Mouse (Mus musculus) MEL (cell line): ENCODE measurements around the gene Tril. TPM values are rescaled to one million over a fixed set of nuclear protein-coding genes. Genes with fewer than 3 reads are reported as not detected.

Experiments
- DNase-seq: peaks from one replicate; pipeline ENCODE4 v3.0.0; 2011; ENCODE audit warnings: low read depth, low spot score
- H3K27ac ChIP-seq: 2 replicates; pipeline ENCODE4 v1.5.1; 2012; ENCODE audit warnings: low read depth, mild to moderate bottlenecking, control low read depth, low read length, moderate library complexity; ENCODE audit not compliant: control insufficient read depth
- H3K27me3 ChIP-seq, 2 experiments: fragments of 150-350 bp in 1 of 2; sonication (generic) in 1 of 2; 2 replicates each; pipeline ENCODE4 v1.6.1; 2012; ENCODE audit warnings: low read length in 2 of 2, mild to moderate bottlenecking in 2 of 2, improper control_type of control experiment in 1 of 2, moderate library complexity in 1 of 2; ENCODE audit not compliant: insufficient read depth in 2 of 2, control insufficient read depth in 1 of 2
- H3K36me3 ChIP-seq, 2 experiments: 2 replicates each; pipeline ENCODE4 v1.6.1; 2012 to 2014; ENCODE audit warnings: low read length in 2 of 2, improper control_type of control experiment in 1 of 2, inconsistent platforms in 1 of 2, mild to moderate bottlenecking in 1 of 2; ENCODE audit not compliant: insufficient read depth in 2 of 2, control insufficient read depth in 1 of 2
- H3K4me1 ChIP-seq, 2 experiments: fragments of 150-350 bp in 1 of 2; sonication (generic) in 1 of 2; 2 replicates each; pipeline ENCODE4 v1.6.1; 2012; ENCODE audit warnings: low read length in 2 of 2, improper control_type of control experiment in 1 of 2, mild to moderate bottlenecking in 1 of 2; ENCODE audit not compliant: insufficient read depth in 2 of 2, control insufficient read depth in 1 of 2
- H3K4me3 ChIP-seq, 2 experiments: fragments of 150-350 bp in 1 of 2; sonication (generic) in 1 of 2; 2 replicates each; pipeline ENCODE4 v1.5.1; 2012; ENCODE audit warnings: low read depth in 2 of 2, low read length in 2 of 2, mild to moderate bottlenecking in 2 of 2, moderate library complexity in 2 of 2, control low read depth in 1 of 2, improper control_type of control experiment in 1 of 2; ENCODE audit not compliant: control insufficient read depth in 1 of 2, insufficient read depth in 1 of 2
- H3K79me2 ChIP-seq: 2 replicates; pipeline ENCODE4 v1.6.1; 2012; ENCODE audit warnings: mild to moderate bottlenecking, low read length, moderate library complexity; ENCODE audit not compliant: control insufficient read depth, poor library complexity, insufficient read depth
- H3K9ac ChIP-seq: 2 replicates; pipeline ENCODE4 v1.6.1; 2012; ENCODE audit warnings: low read depth, mild to moderate bottlenecking, control low read depth, low read length, moderate library complexity; ENCODE audit not compliant: control insufficient read depth, poor library complexity, severe bottlenecking
- H3K9me3 ChIP-seq: fragments of 150-350 bp; sonication (generic); replicated peaks from 2 replicates; pipeline ENCODE4 v1.6.1; 2012; ENCODE audit warnings: mild to moderate bottlenecking, low read length, improper control_type of control experiment, moderate library complexity; ENCODE audit not compliant: insufficient read depth
- BHLHE40 ChIP-seq: IDR thresholded peaks from 2 replicates; pipeline ENCODE4 v1.6.1; 2012; ENCODE audit warnings: low read depth, mild to moderate bottlenecking, inconsistent platforms, low read length, improper control_type of control experiment, borderline replicate concordance
- CHD1 ChIP-seq: IDR thresholded peaks from 2 replicates; pipeline ENCODE4 v1.6.1; 2012; ENCODE audit warnings: low read depth, mild to moderate bottlenecking, inconsistent platforms, low read length, improper control_type of control experiment
- CTCF ChIP-seq, 3 experiments: IDR thresholded peaks in 2 of 3; conservative IDR thresholded peaks in 1 of 3; 2 replicates each; pipeline ENCODE4 v1.5.1; 2011 to 2012; ENCODE audit warnings: low read length in 3 of 3, low read depth in 2 of 3, mild to moderate bottlenecking in 2 of 3, improper control_type of control experiment in 1 of 3, inconsistent platforms in 1 of 3, mixed read lengths in 1 of 3, moderate library complexity in 1 of 3; ENCODE audit not compliant: control insufficient read depth in 1 of 3, insufficient read depth in 1 of 3, poor library complexity in 1 of 3, severe bottlenecking in 1 of 3
- E2F4 ChIP-seq: IDR thresholded peaks from 2 replicates; pipeline ENCODE4 v1.6.1; 2011; ENCODE audit warnings: low read depth, low read length, improper control_type of control experiment, borderline replicate concordance
- EP300 ChIP-seq, 2 experiments: IDR thresholded peaks; 2 replicates each; pipeline ENCODE4 v1.6.1; 2011; ENCODE audit warnings: improper control_type of control experiment in 2 of 2, low read length in 2 of 2, low read depth in 1 of 2, mild to moderate bottlenecking in 1 of 2
- HCFC1 ChIP-seq: IDR thresholded peaks from 2 replicates; pipeline ENCODE4 v1.6.1; 2012; ENCODE audit warnings: low read depth, mild to moderate bottlenecking, inconsistent platforms, low read length, improper control_type of control experiment, moderate library complexity
- JUND ChIP-seq: IDR thresholded peaks from 2 replicates; pipeline ENCODE4 v1.6.1; 2011; ENCODE audit warnings: low read depth, mild to moderate bottlenecking, improper control_type of control experiment, low read length
- KAT2A ChIP-seq: conservative IDR thresholded peaks from 2 replicates; pipeline ENCODE4 v1.6.1; 2012; ENCODE audit warnings: low read depth, low read length, improper control_type of control experiment, inconsistent platforms
- MAFK ChIP-seq: IDR thresholded peaks from 2 replicates; pipeline ENCODE4 v1.6.1; 2011; ENCODE audit warnings: low read depth, mild to moderate bottlenecking, low read length, improper control_type of control experiment, borderline replicate concordance
- MEF2A ChIP-seq: IDR thresholded peaks from 2 replicates; pipeline ENCODE4 v1.6.1; 2014; ENCODE audit warnings: low read depth, mild to moderate bottlenecking, inconsistent platforms, low read length, improper control_type of control experiment; ENCODE audit not compliant: poor library complexity, insufficient replicate concordance, severe bottlenecking; ENCODE audit errors: extremely low read depth
- MYB ChIP-seq: IDR thresholded peaks from 2 replicates; pipeline ENCODE4 v1.6.1; 2011; ENCODE audit warnings: mild to moderate bottlenecking, low read depth, low read length, improper control_type of control experiment
- POLR2AphosphoS2 ChIP-seq: IDR thresholded peaks from 2 replicates; pipeline ENCODE4 v1.6.1; 2011; ENCODE audit warnings: low read length, improper control_type of control experiment
- RAD21 ChIP-seq: IDR thresholded peaks from 2 replicates; pipeline ENCODE4 v1.6.1; 2011; ENCODE audit warnings: mild to moderate bottlenecking, low read depth, low read length, improper control_type of control experiment
- RCOR1 ChIP-seq: IDR thresholded peaks from 2 replicates; pipeline ENCODE4 v1.6.1; 2012; ENCODE audit warnings: low read depth, mild to moderate bottlenecking, inconsistent platforms, low read length, improper control_type of control experiment
- SIN3A ChIP-seq: IDR thresholded peaks from 2 replicates; pipeline ENCODE4 v1.6.1; 2012; ENCODE audit warnings: low read length, improper control_type of control experiment, inconsistent platforms
- SMC3 ChIP-seq: IDR thresholded peaks from 2 replicates; pipeline ENCODE4 v1.6.1; 2011; ENCODE audit warnings: low read depth, low read length, improper control_type of control experiment
- TAL1 ChIP-seq: IDR thresholded peaks from 2 replicates; pipeline ENCODE4 v1.6.1; 2012; ENCODE audit warnings: mild to moderate bottlenecking, inconsistent platforms, low read length, moderate library complexity, mixed read lengths
- ZC3H11A ChIP-seq: IDR thresholded peaks from 2 replicates; pipeline ENCODE4 v1.6.1; 2012; ENCODE audit warnings: low read depth, mild to moderate bottlenecking, inconsistent platforms, low read length, improper control_type of control experiment
- ZMIZ1 ChIP-seq: IDR thresholded peaks from 2 replicates; pipeline ENCODE4 v1.6.1; 2012; ENCODE audit warnings: low read depth, mild to moderate bottlenecking, inconsistent platforms, low read length, improper control_type of control experiment, moderate library complexity
- ZNF384 ChIP-seq: IDR thresholded peaks from 2 replicates; pipeline ENCODE4 v1.6.1; 2012; ENCODE audit warnings: low read depth, mild to moderate bottlenecking, inconsistent platforms, low read length, improper control_type of control experiment
- polyA plus RNA-seq, 2 experiments: library from polyadenylated mRNA; stranded (reverse) in 1 of 2; unstranded in 1 of 2; fragments of >175 nt in 1 of 2; fragments of >200 nt in 1 of 2; gene quantifications; 2 replicates each; pipeline versions ENCODE4 v1.2.1 to v1.2.4; 2012; ENCODE audit warnings: low replicate concordance in 2 of 2, low read depth in 1 of 2; ENCODE audit not compliant: insufficient read length in 2 of 2, insufficient read depth in 1 of 2, missing spikeins in 1 of 2
- total RNA-seq: library from RNA; depleted of rRNA; stranded (reverse); fragments of 300-350 nt; gene quantifications from 2 replicates; pipeline ENCODE4 v1.2.3, GENCODE M21; 2012

Gene Tril
- total and polyA plus RNA-seq, 3 experiments, result not detected

DNA sequence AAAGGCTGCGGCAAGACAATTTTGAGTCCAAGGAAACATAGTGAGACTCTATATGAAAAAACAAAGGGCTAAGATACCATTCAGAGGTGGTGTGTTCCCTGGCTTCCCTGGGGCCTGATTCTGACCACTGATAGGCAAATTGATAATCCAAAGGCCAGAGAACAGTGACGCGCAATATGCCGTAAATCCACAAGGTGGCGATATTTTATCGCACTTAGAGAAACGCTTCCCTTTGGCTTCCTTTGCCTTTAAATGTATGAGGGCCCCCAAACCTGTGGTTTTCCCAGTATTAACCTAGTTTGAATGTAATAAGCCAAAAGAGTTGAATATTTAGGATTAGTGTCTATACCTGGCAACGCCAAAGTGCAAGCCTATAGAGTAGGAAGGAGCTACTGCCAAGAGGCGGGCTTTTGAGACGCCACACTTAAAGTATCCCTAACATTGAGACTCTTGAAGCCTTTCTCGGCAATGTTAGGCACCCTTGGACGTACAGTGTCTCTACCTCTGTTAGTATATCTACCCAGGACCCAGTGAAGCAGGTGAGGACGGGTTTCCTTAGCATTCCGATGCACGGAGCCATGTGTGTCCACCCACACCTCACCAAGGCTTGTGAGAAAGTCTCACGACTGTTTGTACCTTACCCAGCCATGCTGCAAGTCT lies 37.6 kb downstream of the Tril start:
- TF ChIP-seq BHLHE40, result no peak
- TF ChIP-seq SMC3, result peak; percentile 42
- peak; percentile 50 for TF ChIP-seq RAD21
- no peak for TF ChIP-seq MEF2A
- peak; percentile 38 to 62 (median 49) for TF ChIP-seq CTCF (IDR thresholded peaks at IDR 0.05 in 2 of 3, conservative IDR thresholded peaks at IDR 0.05 in 1 of 3; ENCODE audit: control insufficient read depth in 1 of 3, insufficient read depth in 1 of 3, low read depth in 2 of 3, low read length in 3 of 3, poor library complexity in 1 of 3, severe bottlenecking in 1 of 3)
- no peak for TF ChIP-seq EP300 (IDR thresholded peaks at IDR 0.05; ENCODE audit: low read depth in 1 of 2, low read length in 2 of 2)
- 0 out of 2 replicates have a peak, but pooled peaks have one; percentile 3 for TF ChIP-seq ZC3H11A
- H3K27me3 ChIP-seq, result no peaks in the 10 kb centered on the region
- H3K4me3 ChIP-seq, result no peak overlapping the region
- no peak overlapping the region for H3K27ac ChIP-seq
- H3K9ac ChIP-seq, result no peak overlapping the region
- H3K9me3 ChIP-seq, result no peaks in the 10 kb centered on the region
- no peaks in the 10 kb centered on the region for H3K36me3 ChIP-seq
- peak; percentile 9 for DNase-seq
- no peaks in the 10 kb centered on the region for H3K79me2 ChIP-seq
- H3K4me1 ChIP-seq, result no peaks in the 10 kb centered on the region

DNA sequence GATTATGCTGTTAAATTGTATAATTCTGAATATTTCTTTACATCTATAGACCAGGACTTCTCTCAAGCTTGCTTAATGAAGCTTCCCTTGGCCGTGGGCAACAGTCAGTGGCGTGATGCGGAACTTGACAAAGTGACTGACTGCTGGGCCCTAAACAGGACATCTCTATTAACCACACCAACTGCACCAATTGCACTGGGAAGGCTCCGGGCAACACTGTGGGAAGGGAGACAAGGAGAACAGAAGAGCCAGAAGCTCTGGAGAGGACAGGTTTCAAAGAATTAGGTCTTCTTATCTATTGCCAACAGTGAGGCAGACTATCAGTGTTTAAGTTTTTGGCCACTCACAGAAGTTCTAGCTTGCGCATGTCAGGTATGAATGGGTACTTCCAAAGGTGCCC lies 38.4 kb downstream of the Tril start:
- no peaks in the 10 kb centered on the region for H3K36me3 ChIP-seq
- H3K4me1 ChIP-seq, result no peaks in the 10 kb centered on the region
- no peaks in the 10 kb centered on the region for H3K9me3 ChIP-seq
- H3K4me3 ChIP-seq, result no peak overlapping the region
- no peak for DNase-seq
- no peaks in the 10 kb centered on the region for H3K79me2 ChIP-seq
- no peak overlapping the region for H3K9ac ChIP-seq
- H3K27me3 ChIP-seq, result no peaks in the 10 kb centered on the region
- TF ChIP-seq JUND, result no peak
- TF ChIP-seq ZC3H11A, result no peak
- no peak for TF ChIP-seq E2F4
- no peak for TF ChIP-seq RCOR1
- TF ChIP-seq KAT2A, result no peak
- TF ChIP-seq MAFK, result no peak
- no peak for TF ChIP-seq MYB
- no peak for TF ChIP-seq BHLHE40
- no peak overlapping the region for H3K27ac ChIP-seq

DNA sequence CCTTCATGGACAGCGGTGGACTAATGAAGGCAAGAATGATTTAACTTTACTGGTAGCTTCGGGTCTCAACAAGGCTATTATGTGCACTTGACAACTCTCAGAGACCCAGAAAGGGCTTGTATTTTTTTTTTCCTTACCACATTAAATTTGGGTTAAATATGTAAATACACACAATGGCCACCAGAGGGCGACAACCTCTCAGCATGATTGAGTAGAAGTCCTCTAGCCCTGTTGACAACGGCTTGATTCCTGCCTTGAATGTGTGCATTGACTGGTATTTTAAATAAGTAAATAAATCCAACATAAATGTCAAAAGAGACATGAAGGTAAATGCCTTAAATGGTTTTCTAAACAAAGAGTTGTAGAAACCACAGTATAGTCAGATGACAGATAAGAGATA lies 39.5 kb downstream of the Tril start:
- Histone ChIP-seq H3K27ac (no peak overlapping the region), H3K4me3 (no peak overlapping the region), H3K9ac (no peak overlapping the region), H3K79me2 (no peaks in the 10 kb centered on the region), H3K36me3 (no peaks in the 10 kb centered on the region), H3K4me1 (no peaks in the 10 kb centered on the region)
- DNase-seq, result peak; percentile 46
- TF ChIP-seq ZMIZ1 (no peak), RAD21 (peak; percentile 35), KAT2A (no peak), SMC3 (peak; percentile 44), TAL1 (no peak), CTCF (IDR thresholded peaks at IDR 0.05 in 2 of 3, conservative IDR thresholded peaks at IDR 0.05 in 1 of 3; ENCODE audit: control insufficient read depth in 1 of 3, insufficient read depth in 1 of 3, low read depth in 2 of 3, low read length in 3 of 3, poor library complexity in 1 of 3, severe bottlenecking in 1 of 3) (peak; percentile 39 to 57 (median 51)), POLR2AphosphoS2 (no peak), HCFC1 (no peak), CHD1 (no peak), ZNF384 (0 out of 2 replicates have a peak, but pooled peaks have one; percentile 15), ZC3H11A (no peak), EP300 (IDR thresholded peaks at IDR 0.05; ENCODE audit: low read depth in 1 of 2, low read length in 2 of 2) (no peak), SIN3A (no peak)
- TF ChIP-seq, all 39 proteins: peak for 4
- no peaks in the 10 kb centered on the region for H3K9me3 ChIP-seq
- no peaks in the 10 kb centered on the region for H3K27me3 ChIP-seq
